Mouse (Mus musculus) heart, embryonic 10.5 days (tissue): Measurements from ENCODE around the gene C87414. TPM values are rescaled to one million over a fixed set of nuclear protein-coding genes. Genes with fewer than 3 reads are reported as not detected.
"Not testable (repeated sequence)": the region's sequence is repeated elsewhere in the genome, so short reads cannot be mapped to it uniquely, and the experiment has no call there.

Source experiments
- DNase-seq: peaks from one replicate; pipeline ENCODE4 v3.0.0-alpha.2; 2017; ENCODE audit warnings: low spot score
- H3K27ac ChIP-seq: fragments of 300-500 bp; sonication (generic); 2 replicates; pipeline ENCODE4 v1.5.1; 2016; ENCODE audit warnings: mild to moderate bottlenecking
- H3K27me3 ChIP-seq: fragments of 300-500 bp; sonication (generic); 2 replicates; pipeline ENCODE4 v1.6.1; 2016; ENCODE audit warnings: mild to moderate bottlenecking; ENCODE audit not compliant: poor library complexity, insufficient read depth, severe bottlenecking
- H3K36me3 ChIP-seq: fragments of 300-500 bp; sonication (generic); 2 replicates; pipeline ENCODE4 v1.6.1; 2016; ENCODE audit warnings: mild to moderate bottlenecking, moderate library complexity
- H3K4me1 ChIP-seq: fragments of 300-500 bp; sonication (generic); 2 replicates; pipeline ENCODE4 v1.6.1; 2016; ENCODE audit warnings: mild to moderate bottlenecking
- H3K4me3 ChIP-seq: fragments of 300-500 bp; sonication (generic); 2 replicates; pipeline ENCODE4 v1.5.1; 2016; ENCODE audit warnings: mild to moderate bottlenecking, moderate library complexity
- H3K9me3 ChIP-seq: fragments of 300-500 bp; sonication (generic); 2 replicates; pipeline ENCODE4 v1.6.1; 2016; ENCODE audit warnings: mild to moderate bottlenecking, moderate library complexity
- WGBS: fragments of 180-500 bp; shearing (Covaris S2); methylation state at CpG from one replicate; pipeline ENCODE4 v1.1.7; 2016; 5-methylcytosine and 5-hydroxymethylcytosine counted together
- polyA plus RNA-seq: library from polyadenylated mRNA; unstranded; fragments of >200 nt; fragmentation: Nextera tagmentation; extraction: Ambion mirVana; gene quantifications from 2 replicates; pipeline ENCODE4 v1.2.1, GENCODE M21; 2016

The C87414 gene
- polyA plus RNA-seq: not detected in 2 replicates

GRCm38 (mm10) chr5:93671451-93671850, at the start of gene C87414:
Gene C87414, minus strand, starts transcription at chr5:93671551.
- not testable (repeated sequence) for H3K27me3 ChIP-seq, DNase-seq, H3K36me3 ChIP-seq

GRCm38 (mm10) chr5:93684661-93685060, 13.3 kb upstream of the C87414 start:
- H3K4me3 ChIP-seq, H3K36me3 ChIP-seq, H3K9me3 ChIP-seq, H3K27ac ChIP-seq, H3K4me1 ChIP-seq, DNase-seq, H3K27me3 ChIP-seq: not testable (repeated sequence)
- 55% methylated on average over 3 of the region's 3 CpGs for WGBS

More at GRCm38 (mm10) chr5:93671451-93671850, at the start of gene C87414:
- not testable (repeated sequence) for H3K4me1 ChIP-seq, H3K4me3 ChIP-seq, H3K27ac ChIP-seq, H3K9me3 ChIP-seq
- WGBS: 50% methylated on average over 1 of the region's 3 CpGs

Other genes starting within 250 kb of the C87414 start
- not detected in 2 replicates for gene Gm16427, start 131.4 kb downstream of the C87414 start, polyA plus RNA-seq
- not detected in 2 replicates for gene Gm7792, start 172.2 kb upstream of the C87414 start, polyA plus RNA-seq